Mouse (Mus musculus) G1E (cell line): ENCODE data around the gene A830018L16Rik. TPM values are rescaled to one million over a fixed set of nuclear protein-coding genes. Genes with fewer than 3 reads are reported as not detected.
"Not testable (repeated sequence)": the region's sequence is repeated elsewhere in the genome, so short reads cannot be mapped to it uniquely, and the experiment has no call there.

Experiments used
- ATAC-seq: 2 replicates; pipeline ENCODE4 v1.8.0; 2016; ENCODE audit warnings: mild to moderate bottlenecking; ENCODE audit not compliant: insufficient number of reproducible peaks, poor library complexity, low FRiP score, severe bottlenecking; ENCODE audit errors: extremely low read depth
- DNase-seq: peaks from one replicate; pipeline ENCODE4 v3.0.0; 2012; ENCODE audit warnings: low spot score
- H3K27me3 ChIP-seq: 2 replicates; pipeline ENCODE4 v1.6.1; 2012; ENCODE audit warnings: mild to moderate bottlenecking, low read length, inconsistent platforms; ENCODE audit not compliant: insufficient read depth
- H3K36me3 ChIP-seq: replicated peaks from 2 replicates; pipeline ENCODE3; 2012; ENCODE audit warnings: mild to moderate bottlenecking, inconsistent platforms
- H3K4me1 ChIP-seq: 2 replicates; pipeline ENCODE4 v1.6.1; 2012; ENCODE audit warnings: low read depth, low read length, inconsistent platforms, mixed read lengths; ENCODE audit not compliant: insufficient read depth
- H3K4me3 ChIP-seq: 2 replicates; pipeline ENCODE4 v1.5.1; 2012; ENCODE audit warnings: low read depth, mild to moderate bottlenecking, inconsistent platforms, low read length, moderate library complexity, mixed read lengths
- H3K9me3 ChIP-seq: replicated peaks from 2 replicates; pipeline ENCODE4 v1.6.1; 2012; ENCODE audit warnings: inconsistent platforms
- CTCF ChIP-seq: IDR thresholded peaks from 2 replicates; pipeline ENCODE4 v1.5.1; 2012; ENCODE audit warnings: low read depth, low read length, inconsistent platforms, mixed read lengths
- GATA1 ChIP-seq: IDR thresholded peaks from 2 replicates; pipeline ENCODE4 v1.6.1; 2012; ENCODE audit warnings: borderline replicate concordance, low read length, inconsistent platforms, mixed read lengths
- GATA2 ChIP-seq: IDR thresholded peaks from 2 replicates; pipeline ENCODE4 v1.6.1; 2012; ENCODE audit warnings: low read depth, low read length, inconsistent platforms, borderline replicate concordance
- POLR2AphosphoS5 ChIP-seq: IDR thresholded peaks from 2 replicates; pipeline ENCODE4 v1.6.1; 2012; ENCODE audit warnings: low read depth, low read length, inconsistent platforms; ENCODE audit not compliant: insufficient replicate concordance
- TAL1 ChIP-seq: conservative IDR thresholded peaks from 2 replicates; pipeline ENCODE4 v1.6.1; 2012; ENCODE audit warnings: low read depth, low read length, inconsistent platforms, mixed read lengths
- polyA plus RNA-seq: library from polyadenylated mRNA; stranded (reverse); fragments of >175 nt; gene quantifications from 2 replicates; pipeline ENCODE4 v1.2.3, GENCODE M21; 2012
- total RNA-seq, 2 experiments: library from RNA; stranded (forward) in 1 of 2; stranded (reverse) in 1 of 2; fragments of 200-1000 nt in 1 of 2; fragments of >200 nt in 1 of 2; fragmentation: Nextera tagmentation in 1 of 2; gene quantifications; 2 replicates each; pipeline ENCODE4 v1.2.3; 2014 to 2017

A830018L16Rik gene
- total and polyA plus RNA-seq, 3 experiments: 0.11 TPM; not detected in 2

GRCm38 (mm10) chr1:12008789-12009550 lies 595.1 kb downstream of the A830018L16Rik start:
- no peaks in the 10 kb centered on the region for H3K36me3 ChIP-seq
- ATAC-seq (no peak), DNase-seq (no peak)
- TF ChIP-seq TAL1: no peak
- TF ChIP-seq GATA2: no peak
- no peak for TF ChIP-seq GATA1
- TF ChIP-seq POLR2AphosphoS5: no peak
- no peak for TF ChIP-seq CTCF
- no peaks in the 10 kb centered on the region for H3K27me3 ChIP-seq
- no peak overlapping the region for H3K4me3 ChIP-seq
- H3K9me3 ChIP-seq: no peaks in the 10 kb centered on the region
- H3K4me1 ChIP-seq: no peaks in the 10 kb centered on the region

GRCm38 (mm10) chr1:12009551-12009846 lies 595.6 kb downstream of the A830018L16Rik start:
- no peak overlapping the region for H3K4me3 ChIP-seq
- no peaks in the 10 kb centered on the region for H3K4me1 ChIP-seq
- DNase-seq: no peak
- no peak for TF ChIP-seq POLR2AphosphoS5
- TF ChIP-seq CTCF: no peak
- no peak for TF ChIP-seq TAL1
- no peak for TF ChIP-seq GATA2
- no peak for TF ChIP-seq GATA1
- no peaks in the 10 kb centered on the region for H3K36me3 ChIP-seq
- no peaks in the 10 kb centered on the region for H3K9me3 ChIP-seq
- no peak for ATAC-seq
- H3K27me3 ChIP-seq: no peaks in the 10 kb centered on the region

GRCm38 (mm10) chr1:12010607-12011006 lies 596.7 kb downstream of the A830018L16Rik start:
- no peak for TF ChIP-seq GATA2
- TF ChIP-seq POLR2AphosphoS5: no peak
- TF ChIP-seq TAL1: no peak
- TF ChIP-seq CTCF: no peak
- TF ChIP-seq GATA1: no peak
- Histone ChIP-seq H3K4me1 (no peaks in the 10 kb centered on the region), H3K9me3 (no peaks in the 10 kb centered on the region), H3K4me3 (no peak overlapping the region), H3K36me3 (no peaks in the 10 kb centered on the region), H3K27me3 (no peaks in the 10 kb centered on the region)
- DNase-seq: no peak
- ATAC-seq: no peak

- DNase-seq, H3K4me3 ChIP-seq, ATAC-seq, H3K4me1 ChIP-seq, H3K27me3 ChIP-seq, H3K9me3 ChIP-seq, H3K36me3 ChIP-seq: not testable (repeated sequence)
These were observed 606.7 kb downstream of the A830018L16Rik start for GRCm38 (mm10) chr1:12020646-12021045.
